19 mouse cellular contexts compared by ENCODE assay signal in the genomic region with DNA sequence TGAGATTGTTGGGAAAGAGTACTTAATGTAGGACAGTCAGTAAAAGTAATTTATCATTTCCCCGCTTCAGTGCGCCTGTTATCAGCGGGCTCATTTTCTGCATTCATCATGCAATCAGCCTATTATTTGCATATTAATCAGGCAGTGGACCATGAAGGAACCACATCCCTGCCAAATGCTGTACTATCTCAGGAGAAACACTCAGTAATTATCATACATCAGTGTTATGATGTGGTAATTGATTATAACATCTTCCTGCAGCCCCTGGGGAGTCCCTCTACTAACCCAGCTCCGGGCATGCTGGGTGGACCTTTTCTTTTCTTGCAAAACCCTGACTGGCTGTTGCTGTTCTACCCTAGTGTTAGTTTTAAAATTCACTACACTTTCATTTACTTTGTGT. TPM values are rescaled to one million over a fixed set of nuclear protein-coding genes. Genes with fewer than 3 reads are reported as not detected.
DNase-seq lines count a peak whose midpoint lies in the region; ATAC-seq lines count a peak whose summit lies in the region.
"Had no signal": no experiment of that assay in that cellular context is flagged by ENCODE, and none has a peak within 500 bp of the region (broad histone marks: within the 10 kb centered on the region; RNA-seq: fewer than 3 reads in every experiment).

No protein-coding gene starts in this region.

- no peaks in the 10 kb centered on the region for H3K27me3 ChIP-seq in midbrain, embryonic 14.5 days (ENCODE audit: control insufficient read depth, insufficient read depth, low read length)
- no peaks in the 10 kb centered on the region for H3K27me3 ChIP-seq in midbrain, embryonic 10.5 days (ENCODE audit: low read depth, poor library complexity, severe bottlenecking)
- H3K27me3 ChIP-seq in forebrain, embryonic 15.5 days = no peaks in the 10 kb centered on the region
- no peaks in the 10 kb centered on the region for H3K27me3 ChIP-seq in hindbrain, embryonic 16.5 days (replicated peaks; ENCODE audit: control insufficient read depth, insufficient read depth, low read length)
- H3K27me3 ChIP-seq: embryonic facial prominence, embryonic 13.5 days; heart, embryonic 15.5 days had no signal

- H3K27ac ChIP-seq in midbrain, embryonic 14.5 days (replicated peaks; ENCODE audit: low read depth, low read length) = no peak overlapping the region
- H3K27ac ChIP-seq in midbrain, embryonic 10.5 days (replicated peaks) = no peak overlapping the region
- peak overlapping the region; percentile 72 for H3K27ac ChIP-seq in forebrain, embryonic 15.5 days (replicated peaks)
- H3K27ac ChIP-seq in hindbrain, embryonic 16.5 days (ENCODE audit: low read depth, low read length) = no peak overlapping the region
- H3K27ac ChIP-seq: embryonic facial prominence, embryonic 13.5 days; heart, embryonic 15.5 days had no signal

- no peak overlapping the region for H3K4me3 ChIP-seq in midbrain, embryonic 14.5 days (replicated peaks; ENCODE audit: low read depth, low read length)
- H3K4me3 ChIP-seq in midbrain, embryonic 10.5 days = no peak overlapping the region
- no peak overlapping the region for H3K4me3 ChIP-seq in forebrain, embryonic 15.5 days
- no peak overlapping the region for H3K4me3 ChIP-seq in hindbrain, embryonic 16.5 days (ENCODE audit: low read length)
- H3K4me3 ChIP-seq: embryonic facial prominence, embryonic 13.5 days; heart, embryonic 15.5 days had no signal

- H3K36me3 ChIP-seq in midbrain, embryonic 14.5 days (ENCODE audit: control insufficient read depth, insufficient read depth, low read length) = peaks cover 37% of the 10 kb centered on the region
- H3K36me3 ChIP-seq in midbrain, embryonic 10.5 days = peaks cover 96% of the 10 kb centered on the region
- peaks cover 20% of the 10 kb centered on the region for H3K36me3 ChIP-seq in forebrain, embryonic 15.5 days
- 0 out of 2 replicates have a peak, but pooled peaks cover 3% of the 10 kb centered on the region for H3K36me3 ChIP-seq in hindbrain, embryonic 16.5 days (ENCODE audit: control insufficient read depth, insufficient read depth, low read length)

- H3K4me2 ChIP-seq in midbrain, embryonic 14.5 days (ENCODE audit: low read length) = no peak overlapping the region
- H3K4me2 ChIP-seq in forebrain, embryonic 15.5 days (replicated peaks) = no peak overlapping the region
- H3K4me2 ChIP-seq in hindbrain, embryonic 16.5 days (ENCODE audit: low read length) = no peak overlapping the region
- H3K4me2 ChIP-seq: embryonic facial prominence, embryonic 13.5 days; heart, embryonic 15.5 days; liver, embryonic 11.5 days had no signal

- peak; percentile 67 for DNase-seq in midbrain, embryonic 14.5 days
- no peak for DNase-seq in midbrain, embryonic 10.5 days (ENCODE audit: low spot score)
- no peak for DNase-seq in kidney, postnatal 4 days
- DNase-seq in natural killer cell, adult 2 months (ENCODE audit: low spot score in 2 of 2) = no peak
- no peak for DNase-seq in ovary, postnatal 14 days (ENCODE audit: low spot score)
- DNase-seq: adrenal gland, postnatal 10 days; cerebellum, postnatal 10 days; gastrocnemius, postnatal 14 days; kidney, adult 18-20 months; kidney, postnatal 14 days; lung, adult 18-20 months; lung, postnatal 14 days; right cerebral cortex, adult 18-20 months had no signal

- WGBS in midbrain, embryonic 14.5 days = 52% methylated on average over 4 of the region's 4 CpGs
- WGBS in midbrain, embryonic 10.5 days = 95% methylated on average over 4 of the region's 4 CpGs
- WGBS in forebrain, embryonic 15.5 days = 29% methylated on average over 4 of the region's 4 CpGs
- 51% methylated on average over 4 of the region's 4 CpGs for WGBS in hindbrain, embryonic 16.5 days

- no peaks in the 10 kb centered on the region for H3K9me3 ChIP-seq in midbrain, embryonic 14.5 days (ENCODE audit: control insufficient read depth, low read length)
- no peaks in the 10 kb centered on the region for H3K9me3 ChIP-seq in midbrain, embryonic 10.5 days (replicated peaks)
- H3K9me3 ChIP-seq in forebrain, embryonic 15.5 days = no peaks in the 10 kb centered on the region
- H3K9me3 ChIP-seq in hindbrain, embryonic 16.5 days (ENCODE audit: control insufficient read depth, low read length) = no peaks in the 10 kb centered on the region
- H3K9me3 ChIP-seq: embryonic facial prominence, embryonic 13.5 days; heart, embryonic 15.5 days had no signal

- ATAC-seq in midbrain, embryonic 14.5 days (ENCODE audit: low FRiP score, low TSS enrichment) = no peak
- ATAC-seq in forebrain, embryonic 15.5 days (replicated peaks) = 0 out of 2 replicates have a peak, but pooled peaks have one; percentile 43
- ATAC-seq in hindbrain, embryonic 16.5 days = peak; percentile 56
- ATAC-seq: activated CD4-positive, CD25-positive, alpha-beta regulatory T cell, adult 4 months had no signal

- peaks cover 10% of the 10 kb centered on the region; the same call in 1 of the 2 replicates for H3K4me1 ChIP-seq in midbrain, embryonic 14.5 days (ENCODE audit: control insufficient read depth, insufficient read depth, low read length)
- H3K4me1 ChIP-seq in midbrain, embryonic 10.5 days = no peaks in the 10 kb centered on the region
- H3K4me1 ChIP-seq in forebrain, embryonic 15.5 days = peaks cover 36% of the 10 kb centered on the region
- H3K4me1 ChIP-seq in hindbrain, embryonic 16.5 days (ENCODE audit: control insufficient read depth, insufficient read depth, low read depth, low read length) = peaks cover 23% of the 10 kb centered on the region
- H3K4me1 ChIP-seq: embryonic facial prominence, embryonic 13.5 days had no signal

- no peak overlapping the region for H3K9ac ChIP-seq in midbrain, embryonic 14.5 days (replicated peaks; ENCODE audit: low read length)
- H3K9ac ChIP-seq in forebrain, embryonic 15.5 days (replicated peaks) = no peak overlapping the region
- no peak overlapping the region for H3K9ac ChIP-seq in hindbrain, embryonic 16.5 days (ENCODE audit: low read depth, low read length)
- H3K9ac ChIP-seq: embryonic facial prominence, embryonic 13.5 days; heart, embryonic 15.5 days had no signal

RNA-seq across cellular contexts. Expression of gene Sh2b2, which starts 50.6 kb away (rescaled TPM):
- polyA plus RNA-seq in midbrain, embryonic 14.5 days (2014; fragmentation: Nextera tagmentation; extraction: Ambion mirVana) = 23.9 and 30.8 TPM in 2 replicates
- polyA plus RNA-seq in midbrain, embryonic 10.5 days (2016; fragmentation: Nextera tagmentation; extraction: Ambion mirVana) = 13.2 and 13.7 TPM in 2 replicates
- 29.0 and 30.0 TPM in 2 replicates for polyA plus RNA-seq in forebrain, embryonic 15.5 days (2015; fragmentation: Nextera tagmentation; extraction: Ambion mirVana)
- 19.4 and 24.9 TPM in 2 replicates for polyA plus RNA-seq in hindbrain, embryonic 16.5 days (2015; fragmentation: Nextera tagmentation; extraction: Ambion mirVana)
